Mouse (Mus musculus): ENCODE data around the gene Nid1. TPM values are rescaled to one million over a fixed set of nuclear protein-coding genes. Genes with fewer than 3 reads are reported as not detected.

The Nid1 gene
- total and polyA plus RNA-seq, 3 experiments, result 55.5 to 62.5 (median 59.9) TPM

DNA sequence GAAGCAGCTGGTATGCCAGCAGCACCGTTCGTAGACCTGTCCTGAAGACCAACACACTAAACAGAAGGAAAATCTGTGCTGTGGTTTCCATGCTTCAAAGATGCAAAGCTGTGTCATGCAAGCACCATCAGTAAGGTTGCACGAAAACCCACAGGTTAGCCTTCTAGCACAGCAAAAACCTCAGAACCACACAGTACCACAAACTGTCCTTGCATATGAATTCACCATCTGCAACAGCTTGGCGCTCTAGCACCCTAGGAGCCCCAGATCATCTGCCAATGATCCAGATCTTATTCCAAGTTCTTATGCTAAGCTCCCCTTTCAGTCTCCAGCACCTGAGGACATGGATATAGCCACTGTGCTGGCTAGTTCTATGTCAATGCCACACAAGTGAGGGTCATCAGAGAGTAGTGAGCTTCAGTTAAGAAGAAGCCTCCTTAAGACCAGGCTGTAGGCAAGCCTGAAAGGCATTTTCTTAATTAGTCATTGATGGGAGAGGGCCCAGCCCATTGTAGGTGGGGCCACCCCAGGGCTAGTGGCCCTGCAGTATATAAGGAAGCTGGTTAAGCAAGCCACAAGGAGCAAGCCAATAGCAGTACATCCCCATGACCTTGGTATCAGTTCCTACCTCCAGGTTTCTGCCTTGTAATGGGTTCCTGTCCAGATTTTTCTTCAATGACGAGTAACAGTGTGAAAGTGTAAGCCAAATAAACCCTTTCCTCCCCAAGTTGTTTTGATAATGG lies 119.8 kb downstream of the Nid1 start:
- H3K9ac ChIP-seq (ENCODE audit: low read depth, low read length), result no peak overlapping the region
- 75% methylated on average over 5 of the region's 5 CpGs for WGBS
- H3K27me3 ChIP-seq (ENCODE audit: control insufficient read depth, insufficient read depth, low read length), result no peaks in the 10 kb centered on the region
- no peaks in the 10 kb centered on the region for H3K36me3 ChIP-seq (ENCODE audit: control insufficient read depth, insufficient read depth, low read length)
- no peaks in the 10 kb centered on the region; the same call in 1 of the 2 replicates for H3K4me1 ChIP-seq (ENCODE audit: control insufficient read depth, insufficient read depth, low read length)
- H3K79me2 ChIP-seq (replicated peaks; ENCODE audit: control insufficient read depth, insufficient read depth, low read length), result no peaks in the 10 kb centered on the region
- H3K4me3 ChIP-seq, result no peak overlapping the region
- TF ChIP-seq EP300 (IDR thresholded peaks at IDR 0.05; ENCODE audit: insufficient read depth, low read depth, low read length), result no peak
- no peak for TF ChIP-seq CTCF (IDR thresholded peaks at IDR 0.05)
- no peak for TF ChIP-seq POLR2A (IDR thresholded peaks at IDR 0.05; ENCODE audit: insufficient read depth, low read depth, low read length)
- DNase-seq, result no peak
- intact Hi-C loops (cut with DNase I), result no loop called here
- H3K27ac ChIP-seq, result no peak overlapping the region

DNA sequence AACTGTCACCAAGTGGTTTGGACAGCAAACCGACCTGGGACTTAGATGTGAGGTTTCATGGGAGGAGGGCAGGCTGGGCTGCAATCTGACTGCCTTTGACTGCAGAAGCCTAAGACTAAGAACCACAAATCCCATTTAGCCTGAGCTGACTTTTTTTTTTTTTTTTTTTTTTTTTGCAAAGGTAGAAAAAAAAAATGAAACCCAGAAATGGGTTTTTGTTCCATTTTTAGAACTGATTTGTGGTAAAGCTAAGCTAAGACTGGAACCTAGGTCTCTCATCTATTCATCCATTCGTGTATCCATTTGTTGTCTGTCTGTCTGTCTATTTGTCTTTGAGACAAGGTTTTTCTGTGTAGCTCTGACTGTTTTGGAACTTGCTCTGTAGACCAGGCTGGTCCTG lies 120.9 kb downstream of the Nid1 start:
- Histone ChIP-seq H3K9ac (ENCODE audit: low read depth, low read length) (no peak overlapping the region), H3K27me3 (ENCODE audit: control insufficient read depth, insufficient read depth, low read length) (no peaks in the 10 kb centered on the region), H3K4me1 (ENCODE audit: control insufficient read depth, insufficient read depth, low read length) (no peaks in the 10 kb centered on the region; the same call in 1 of the 2 replicates), H3K36me3 (ENCODE audit: control insufficient read depth, insufficient read depth, low read length) (no peaks in the 10 kb centered on the region), H3K27ac (no peak overlapping the region), H3K4me3 (no peak overlapping the region), H3K79me2 (replicated peaks; ENCODE audit: control insufficient read depth, insufficient read depth, low read length) (no peaks in the 10 kb centered on the region)
- intact Hi-C loops (cut with DNase I), result no loop called here
- 65% methylated on average over 2 of the region's 2 CpGs for WGBS
- TF ChIP-seq EP300 (IDR thresholded peaks at IDR 0.05; ENCODE audit: insufficient read depth, low read depth, low read length) (no peak), CTCF (IDR thresholded peaks at IDR 0.05) (no peak), POLR2A (IDR thresholded peaks at IDR 0.05; ENCODE audit: insufficient read depth, low read depth, low read length) (no peak)
- DNase-seq, result no peak

DNA sequence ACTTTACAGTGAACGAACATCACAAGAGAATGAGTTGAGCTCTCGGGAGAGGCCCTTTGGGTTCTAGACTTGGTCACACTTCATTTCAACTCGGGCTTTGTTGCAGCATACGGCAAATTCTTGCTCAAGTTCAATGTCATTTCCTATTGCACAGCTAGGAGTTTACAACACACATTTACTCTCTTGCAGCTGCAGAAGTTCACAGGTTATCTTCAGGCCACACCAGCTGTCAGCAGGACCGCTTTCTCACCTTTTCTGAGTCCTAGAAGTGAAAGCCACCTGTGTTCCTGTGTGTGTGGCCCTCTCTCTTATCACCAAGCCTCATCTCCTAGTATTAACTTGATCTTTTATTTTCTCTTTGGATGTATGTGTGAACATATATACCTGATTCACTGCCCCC lies 121.5 kb downstream of the Nid1 start:
- no peak overlapping the region for H3K27ac ChIP-seq
- no peak overlapping the region for H3K9ac ChIP-seq (ENCODE audit: low read depth, low read length)
- H3K4me1 ChIP-seq (ENCODE audit: control insufficient read depth, insufficient read depth, low read length), result no peaks in the 10 kb centered on the region; the same call in 1 of the 2 replicates
- TF ChIP-seq CTCF (IDR thresholded peaks at IDR 0.05) (no peak), EP300 (IDR thresholded peaks at IDR 0.05; ENCODE audit: insufficient read depth, low read depth, low read length) (no peak), POLR2A (IDR thresholded peaks at IDR 0.05; ENCODE audit: insufficient read depth, low read depth, low read length) (no peak)
- DNase-seq, result no peak
- intact Hi-C loops (cut with DNase I), result no loop called here
- H3K36me3 ChIP-seq (ENCODE audit: control insufficient read depth, insufficient read depth, low read length), result no peaks in the 10 kb centered on the region
- no peaks in the 10 kb centered on the region for H3K79me2 ChIP-seq (replicated peaks; ENCODE audit: control insufficient read depth, insufficient read depth, low read length)
- no peaks in the 10 kb centered on the region for H3K27me3 ChIP-seq (ENCODE audit: control insufficient read depth, insufficient read depth, low read length)
- WGBS, result 72% methylated on average over 5 of the region's 5 CpGs
- no peak overlapping the region for H3K4me3 ChIP-seq

Other genes starting within 250 kb of the Nid1 start
- 1 to 10 TPM; 6.1 to 8.6 TPM for gene Gpr137b, start 43.5 kb upstream of the Nid1 start, total RNA-seq (2021)
- 25.2 and 32.9 TPM in 2 replicates for gene Gpr137b, start 43.5 kb upstream of the Nid1 start, polyA plus RNA-seq (2012; rRNA removed)
- gene Lyst, start 152.8 kb downstream of the Nid1 start, total RNA-seq (2021), result 1 to 10 TPM; 6.7 to 6.8 TPM
- gene Lyst, start 152.8 kb downstream of the Nid1 start, polyA plus RNA-seq (2012; rRNA removed), result 2.0 and 3.1 TPM in 2 replicates

Data from heart, adult 2 months (tissue).